Mouse (Mus musculus): Measurements from ENCODE around the gene Slc46a1. TPM values are rescaled to one million over a fixed set of nuclear protein-coding genes. Genes with fewer than 3 reads are reported as not detected.
A peak's percentile ranks its signal among the peaks of the same experiment; 100 is the strongest.

The Slc46a1 gene
- 1.6 TPM in 1 of 2 replicates, not detected in the other for polyA plus RNA-seq (2011; ENCODE audit: insufficient read depth, insufficient read length, low replicate concordance, missing spikeins)

DNA sequence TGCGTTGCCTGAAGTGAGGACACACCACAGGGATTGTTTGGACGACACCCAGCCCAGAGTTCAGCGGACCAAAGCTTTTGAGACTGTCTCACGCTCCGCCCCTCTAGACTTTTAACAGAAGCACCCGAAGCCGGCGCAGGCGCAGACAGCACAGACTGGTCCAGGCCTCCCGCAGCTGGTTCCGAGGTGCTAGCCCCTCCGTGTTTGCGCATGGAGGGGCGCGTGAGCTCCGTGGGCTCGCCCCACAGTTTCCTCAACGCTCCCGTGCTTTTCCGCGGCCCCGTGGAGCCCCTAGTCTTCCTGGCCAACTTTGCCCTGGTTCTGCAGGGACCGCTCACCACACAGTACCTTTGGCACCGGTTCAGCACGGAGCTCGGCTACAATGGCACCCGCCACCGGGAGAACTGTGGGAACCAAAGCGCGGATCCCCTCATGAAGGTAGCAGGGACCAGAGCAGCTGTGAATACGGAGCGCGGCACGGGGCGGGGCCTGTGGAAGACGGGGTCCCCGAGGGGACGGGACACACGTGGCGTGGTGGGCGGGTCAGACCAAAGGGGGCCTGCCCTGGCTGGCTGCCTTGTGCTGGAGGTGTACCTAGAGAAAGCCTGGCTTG is at the start of gene Slc46a1:
Gene Slc46a1, plus strand, starts transcription at position 130 of the 613 bp plus-strand sequence.
- H3K4me3 ChIP-seq (replicated peaks; ENCODE audit: control insufficient read depth, low read depth, low read length), result peak within 1 kb of the TSS; percentile 84
- WGBS, result under 1% methylated on average over 41 of the region's 41 CpGs
- peaks cover 6% of the 10 kb centered on the region for H3K4me1 ChIP-seq (ENCODE audit: control insufficient read depth, insufficient read depth, low read length)
- peak within 1 kb of the TSS; percentile 60; the same call in 1 of the 2 replicates for H3K27ac ChIP-seq (ENCODE audit: control insufficient read depth, insufficient read depth, low read depth, low read length, poor library complexity)
- TF ChIP-seq CTCF (IDR thresholded peaks at IDR 0.05; ENCODE audit: control insufficient read depth, insufficient read depth, low read length) (no peak), POLR2A (IDR thresholded peaks at IDR 0.05; ENCODE audit: borderline replicate concordance, control insufficient read depth, low read depth, low read length) (peak; percentile 22; the same call in 1 of the 2 replicates)

DNA sequence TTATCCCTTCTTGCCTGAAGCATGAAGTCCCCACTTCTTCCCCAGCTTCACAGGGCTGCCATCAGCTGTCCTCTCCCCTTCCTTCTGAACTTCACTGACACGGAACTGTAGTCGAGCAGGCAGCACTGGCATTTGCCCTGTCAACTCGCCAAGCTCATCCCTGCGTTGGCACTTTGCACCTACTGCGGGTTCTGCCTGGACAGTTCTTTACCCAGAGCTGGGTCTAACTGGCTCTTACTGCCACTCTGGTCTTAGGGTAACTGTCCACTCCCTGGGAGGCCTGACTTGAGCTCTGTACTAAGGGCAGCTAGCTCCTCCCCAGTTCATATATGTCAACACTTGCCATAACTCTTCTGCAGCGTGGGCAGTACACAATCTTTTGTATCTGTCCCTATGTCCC is 48.6 kb upstream of the Slc46a1 start:
- 79% methylated on average over 6 of the region's 6 CpGs for WGBS
- Histone ChIP-seq H3K27ac (ENCODE audit: control insufficient read depth, insufficient read depth, low read depth, low read length, poor library complexity) (no peak overlapping the region), H3K4me1 (ENCODE audit: control insufficient read depth, insufficient read depth, low read length) (no peaks in the 10 kb centered on the region), H3K4me3 (replicated peaks; ENCODE audit: control insufficient read depth, low read depth, low read length) (no peak overlapping the region)
- TF ChIP-seq POLR2A (IDR thresholded peaks at IDR 0.05; ENCODE audit: borderline replicate concordance, control insufficient read depth, low read depth, low read length) (no peak), CTCF (IDR thresholded peaks at IDR 0.05; ENCODE audit: control insufficient read depth, insufficient read depth, low read length) (no peak)

DNA sequence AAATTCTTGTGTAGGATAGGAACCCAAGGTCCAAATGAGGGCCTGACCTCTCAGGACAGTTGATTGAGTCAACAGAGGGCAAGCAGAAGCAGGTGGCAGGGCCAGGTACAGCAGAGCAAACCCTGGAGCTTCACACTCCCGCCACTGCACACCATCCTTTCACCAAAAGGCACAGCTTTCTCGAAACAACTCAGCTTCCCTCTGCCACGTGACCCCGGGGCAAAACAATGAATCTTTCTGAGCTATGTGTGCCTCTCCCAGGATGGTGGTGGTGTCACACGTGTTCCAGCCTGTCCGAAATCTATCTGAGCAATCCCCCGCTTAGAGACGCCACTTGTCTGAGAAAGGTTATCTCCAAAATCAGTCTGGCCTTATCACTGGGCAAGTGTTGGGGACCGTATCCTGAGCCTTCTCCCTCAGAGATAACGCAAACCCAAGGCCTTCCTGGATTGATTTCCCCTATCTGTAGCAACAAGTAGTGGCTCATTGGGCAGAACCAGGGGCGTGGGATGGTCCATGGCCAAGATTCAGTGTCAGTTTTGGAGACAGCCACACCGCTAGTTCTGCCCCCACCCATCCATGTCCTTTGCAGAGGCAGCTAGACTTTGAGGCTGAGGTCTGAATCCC is 45.1 kb upstream of the Slc46a1 start:
- H3K4me3 ChIP-seq (replicated peaks; ENCODE audit: control insufficient read depth, low read depth, low read length), result no peak overlapping the region
- H3K4me1 ChIP-seq (ENCODE audit: control insufficient read depth, insufficient read depth, low read length), result no peaks in the 10 kb centered on the region; the same call in 1 of the 2 replicates
- no peak overlapping the region for H3K27ac ChIP-seq (ENCODE audit: control insufficient read depth, insufficient read depth, low read depth, low read length, poor library complexity)
- 23% methylated on average over 12 of the region's 12 CpGs for WGBS
- no peak for TF ChIP-seq CTCF (IDR thresholded peaks at IDR 0.05; ENCODE audit: control insufficient read depth, insufficient read depth, low read length)
- TF ChIP-seq POLR2A (IDR thresholded peaks at IDR 0.05; ENCODE audit: borderline replicate concordance, control insufficient read depth, low read depth, low read length), result no peak

DNA sequence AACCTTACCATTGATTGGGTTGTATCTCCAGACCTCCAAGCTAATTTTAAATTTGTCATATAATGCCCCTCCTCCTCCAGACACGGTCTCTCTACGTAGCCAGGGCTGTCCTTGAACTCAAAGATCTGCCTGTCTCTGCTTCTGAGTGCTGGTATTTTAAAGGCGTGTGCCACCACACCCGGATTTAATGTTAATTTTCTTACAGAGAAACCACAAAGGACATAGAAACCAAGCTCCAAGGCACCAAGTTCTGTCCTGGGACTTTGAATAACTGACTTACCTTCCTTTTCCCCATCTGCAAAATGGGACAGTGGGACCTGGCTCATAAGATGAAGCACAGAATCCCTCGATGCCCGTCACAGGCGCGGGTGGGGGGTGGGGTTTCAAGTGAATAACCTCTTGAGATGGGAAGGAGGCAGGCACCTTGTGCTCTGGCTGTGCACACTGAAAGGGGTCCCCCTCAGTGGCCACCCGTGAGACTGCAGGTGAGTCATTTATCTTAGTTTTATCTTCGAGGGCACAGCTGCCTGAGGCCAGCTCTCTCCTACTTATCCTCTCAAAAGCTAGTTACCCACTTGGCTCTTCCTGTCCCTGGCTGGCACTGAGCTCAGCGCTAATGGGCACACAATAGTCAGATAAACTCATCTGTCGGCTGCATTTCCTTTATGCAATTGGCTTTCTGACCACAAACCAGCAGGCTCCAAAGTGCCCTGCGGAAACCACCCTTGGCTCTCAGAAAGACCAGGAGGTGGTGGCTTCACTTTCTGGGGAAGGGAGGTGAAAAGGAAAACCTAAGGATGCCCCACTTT is 44.1 kb upstream of the Slc46a1 start:
- Histone ChIP-seq H3K27ac (ENCODE audit: control insufficient read depth, insufficient read depth, low read depth, low read length, poor library complexity) (no peak overlapping the region), H3K4me1 (ENCODE audit: control insufficient read depth, insufficient read depth, low read length) (no peaks in the 10 kb centered on the region; the same call in 1 of the 2 replicates), H3K4me3 (replicated peaks; ENCODE audit: control insufficient read depth, low read depth, low read length) (no peak overlapping the region)
- 22% methylated on average over 13 of the region's 13 CpGs for WGBS
- TF ChIP-seq POLR2A (IDR thresholded peaks at IDR 0.05; ENCODE audit: borderline replicate concordance, control insufficient read depth, low read depth, low read length), result no peak
- no peak for TF ChIP-seq CTCF (IDR thresholded peaks at IDR 0.05; ENCODE audit: control insufficient read depth, insufficient read depth, low read length)

GRCm38 (mm10) chr11:78422055-78422819 is 43.3 kb upstream of the Slc46a1 start, which contains the start of gene Slc13a2:
Slc13a2 (minus strand) TSS chr11:78422217.
- WGBS, result 34% methylated on average over 13 of the region's 13 CpGs
- TF ChIP-seq POLR2A (IDR thresholded peaks at IDR 0.05; ENCODE audit: borderline replicate concordance, control insufficient read depth, low read depth, low read length) (no peak), CTCF (IDR thresholded peaks at IDR 0.05; ENCODE audit: control insufficient read depth, insufficient read depth, low read length) (no peak)
- H3K4me1 ChIP-seq (ENCODE audit: control insufficient read depth, insufficient read depth, low read length), result no peaks in the 10 kb centered on the region; the same call in 1 of the 2 replicates
- no peak within 1 kb of the TSS for H3K4me3 ChIP-seq (replicated peaks; ENCODE audit: control insufficient read depth, low read depth, low read length)
- H3K27ac ChIP-seq (ENCODE audit: control insufficient read depth, insufficient read depth, low read depth, low read length, poor library complexity), result no peak within 1 kb of the TSS

- Histone ChIP-seq H3K27ac (ENCODE audit: control insufficient read depth, insufficient read depth, low read depth, low read length, poor library complexity) (no peak overlapping the region), H3K4me1 (ENCODE audit: control insufficient read depth, insufficient read depth, low read length) (no peaks in the 10 kb centered on the region; the same call in 1 of the 2 replicates), H3K4me3 (replicated peaks; ENCODE audit: control insufficient read depth, low read depth, low read length) (no peak overlapping the region)
- 67% methylated on average over 2 of the region's 2 CpGs for WGBS
- TF ChIP-seq CTCF (IDR thresholded peaks at IDR 0.05; ENCODE audit: control insufficient read depth, insufficient read depth, low read length) (no peak), POLR2A (IDR thresholded peaks at IDR 0.05; ENCODE audit: borderline replicate concordance, control insufficient read depth, low read depth, low read length) (no peak)
Measured at GRCm38 (mm10) chr11:78424352-78424751, 41.1 kb upstream of the Slc46a1 start.

GRCm38 (mm10) chr11:78425572-78425971 is 39.9 kb upstream of the Slc46a1 start:
- 75% methylated on average over 1 of the region's 1 CpGs for WGBS
- H3K4me1 ChIP-seq (ENCODE audit: control insufficient read depth, insufficient read depth, low read length), result no peaks in the 10 kb centered on the region; the same call in 1 of the 2 replicates
- no peak overlapping the region for H3K4me3 ChIP-seq (replicated peaks; ENCODE audit: control insufficient read depth, low read depth, low read length)
- no peak for TF ChIP-seq CTCF (IDR thresholded peaks at IDR 0.05; ENCODE audit: control insufficient read depth, insufficient read depth, low read length)
- TF ChIP-seq POLR2A (IDR thresholded peaks at IDR 0.05; ENCODE audit: borderline replicate concordance, control insufficient read depth, low read depth, low read length), result no peak
- no peak overlapping the region for H3K27ac ChIP-seq (ENCODE audit: control insufficient read depth, insufficient read depth, low read depth, low read length, poor library complexity)
